Mouse (Mus musculus) E14TG2a.4 (cell line): Measurements from ENCODE around the gene Fam19a5.

ENCODE experiments used
- CTCF ChIP-seq: conservative IDR thresholded peaks from 2 replicates; pipeline ENCODE4 v1.5.1; 2014; ENCODE audit warnings: low read length
- NANOG ChIP-seq: IDR thresholded peaks from 2 replicates; pipeline ENCODE4 v1.6.1; 2014; ENCODE audit warnings: borderline replicate concordance, low read length, mixed read lengths
- POU5F1 ChIP-seq: IDR thresholded peaks from 2 replicates; pipeline ENCODE4 v1.6.1; 2014; ENCODE audit warnings: low read length, borderline replicate concordance

- no peak; the same call in 1 of the 2 replicates for TF ChIP-seq CTCF
- TF ChIP-seq POU5F1 = no peak
- TF ChIP-seq NANOG = no peak
Observed at GRCm38 (mm10) chr15:87547022-87547421, 2.9 kb downstream of the Fam19a5 start.
